ENCODE assay signal across 9 mouse cellular contexts in genomic region chr2:133436913-133437843, GRCm38 (mm10).
DNase-seq lines count a peak whose midpoint lies in the region; ATAC-seq and TF ChIP-seq lines count a peak whose summit lies in the region.
"Had no signal": no experiment of that assay in that cellular context is flagged by ENCODE, and none has a peak within 500 bp of the region (broad histone marks: within the 10 kb centered on the region; RNA-seq: fewer than 3 reads in every experiment).

No protein-coding gene starts in this region.

- no peak overlapping the region for H3K9ac ChIP-seq in kidney, embryonic 14.5 days (ENCODE audit: low read depth, low read length)
- H3K9ac ChIP-seq in hindbrain, postnatal 0 days (replicated peaks; ENCODE audit: low read length) = no peak overlapping the region
- H3K9ac ChIP-seq in midbrain, embryonic 16.5 days (ENCODE audit: low read depth, low read length) = 0 out of 2 replicates have a peak overlapping the region, but pooled peaks have one; percentile 11

- no peaks in the 10 kb centered on the region for H3K9me3 ChIP-seq in kidney, embryonic 14.5 days (ENCODE audit: control insufficient read depth, low read length)
- H3K9me3 ChIP-seq in embryonic facial prominence, embryonic 10.5 days = no peaks in the 10 kb centered on the region
- no peaks in the 10 kb centered on the region for H3K9me3 ChIP-seq in hindbrain, postnatal 0 days (ENCODE audit: low read length)
- H3K9me3 ChIP-seq in midbrain, embryonic 16.5 days (replicated peaks; ENCODE audit: control insufficient read depth, low read length, poor library complexity, severe bottlenecking) = no peaks in the 10 kb centered on the region

- H3K36me3 ChIP-seq in kidney, embryonic 14.5 days (ENCODE audit: control insufficient read depth, insufficient read depth, low read length) = no peaks in the 10 kb centered on the region
- no peaks in the 10 kb centered on the region for H3K36me3 ChIP-seq in embryonic facial prominence, embryonic 10.5 days (replicated peaks)
- H3K36me3 ChIP-seq in hindbrain, postnatal 0 days (ENCODE audit: insufficient read depth, low read length) = no peaks in the 10 kb centered on the region
- H3K36me3 ChIP-seq in midbrain, embryonic 16.5 days (ENCODE audit: control insufficient read depth, insufficient read depth, low read length) = no peaks in the 10 kb centered on the region
- H3K36me3 ChIP-seq in thymus, adult 2 months (ENCODE audit: control insufficient read depth, insufficient read depth, low read length) = no peaks in the 10 kb centered on the region
- H3K36me3 ChIP-seq: G1E had no signal

- no peaks in the 10 kb centered on the region for H3K4me1 ChIP-seq in kidney, embryonic 14.5 days (ENCODE audit: control insufficient read depth, insufficient read depth, low read length)
- peaks cover 16% of the 10 kb centered on the region for H3K4me1 ChIP-seq in embryonic facial prominence, embryonic 10.5 days
- no peaks in the 10 kb centered on the region for H3K4me1 ChIP-seq in hindbrain, postnatal 0 days (ENCODE audit: insufficient read depth, low read length)
- 0 out of 2 replicates have a peak, but pooled peaks cover 2% of the 10 kb centered on the region for H3K4me1 ChIP-seq in midbrain, embryonic 16.5 days (ENCODE audit: control insufficient read depth, insufficient read depth, low read length)
- no peaks in the 10 kb centered on the region for H3K4me1 ChIP-seq in thymus, adult 2 months (replicated peaks; ENCODE audit: control insufficient read depth, insufficient read depth, low read length)

- peak; percentile 43; the same call in 1 of the 2 replicates for ATAC-seq in kidney, embryonic 14.5 days (ENCODE audit: low FRiP score, low TSS enrichment)
- no peak for ATAC-seq in hindbrain, postnatal 0 days
- peak; percentile 71 for ATAC-seq in midbrain, embryonic 16.5 days
- no peak for ATAC-seq in monocyte, adult 5-6 weeks (replicated peaks; ENCODE audit: insufficient number of reproducible peaks, low FRiP score, low TSS enrichment, poor library complexity, severe bottlenecking)

- no peak overlapping the region for H3K27ac ChIP-seq in kidney, embryonic 14.5 days (ENCODE audit: low read depth, low read length)
- H3K27ac ChIP-seq in embryonic facial prominence, embryonic 10.5 days (replicated peaks) = no peak overlapping the region
- H3K27ac ChIP-seq in hindbrain, postnatal 0 days = no peak overlapping the region
- H3K27ac ChIP-seq in midbrain, embryonic 16.5 days (ENCODE audit: low read length) = no peak overlapping the region
- H3K27ac ChIP-seq in thymus, adult 2 months (ENCODE audit: control insufficient read depth, insufficient read depth, low read length) = no peak overlapping the region

- DNase-seq in kidney, adult 18-20 months = no peak
- DNase-seq in embryonic facial prominence, embryonic 10.5 days (ENCODE audit: low spot score) = peak; percentile 18
- peak; percentile 15 for DNase-seq in hindbrain, postnatal 0 days (ENCODE audit: low spot score)
- no peak for DNase-seq in thymus, adult 2 months
- no peak for DNase-seq in cerebellum, adult 11 months

- H3K4me3 ChIP-seq in kidney, embryonic 14.5 days (ENCODE audit: low read length) = no peak overlapping the region
- no peak overlapping the region for H3K4me3 ChIP-seq in embryonic facial prominence, embryonic 10.5 days
- peak overlapping the region; percentile 14 for H3K4me3 ChIP-seq in hindbrain, postnatal 0 days (ENCODE audit: low read length)
- H3K4me3 ChIP-seq in midbrain, embryonic 16.5 days (ENCODE audit: low read depth, low read length) = peak overlapping the region; percentile 3; the same call in 1 of the 2 replicates
- no peak overlapping the region for H3K4me3 ChIP-seq in thymus, adult 2 months (ENCODE audit: control insufficient read depth, insufficient read depth, low read length)

- TF ChIP-seq POLR2A in thymus, adult 2 months (IDR thresholded peaks at IDR 0.05; ENCODE audit: control insufficient read depth, extremely low read depth, insufficient read depth, low read length, poor library complexity) = no peak

- no peak for TF ChIP-seq CTCF in hindbrain, postnatal 0 days (IDR thresholded peaks at IDR 0.05; ENCODE audit: low read depth)
- no peak for TF ChIP-seq CTCF in thymus, adult 2 months (IDR thresholded peaks at IDR 0.05; ENCODE audit: borderline replicate concordance, control insufficient read depth, extremely low read depth, insufficient read depth, low read length, poor library complexity)

- no peaks in the 10 kb centered on the region for H3K27me3 ChIP-seq in kidney, embryonic 14.5 days (ENCODE audit: control insufficient read depth, insufficient read depth, low read length)
- H3K27me3 ChIP-seq in embryonic facial prominence, embryonic 10.5 days (replicated peaks; ENCODE audit: low read depth, poor library complexity, severe bottlenecking) = no peaks in the 10 kb centered on the region
- H3K27me3 ChIP-seq in hindbrain, postnatal 0 days (ENCODE audit: insufficient read depth, low read length) = no peaks in the 10 kb centered on the region
- no peaks in the 10 kb centered on the region for H3K27me3 ChIP-seq in midbrain, embryonic 16.5 days (ENCODE audit: control insufficient read depth, insufficient read depth, low read depth, low read length)
- H3K27me3 ChIP-seq in thymus, adult 2 months (ENCODE audit: control insufficient read depth, insufficient read depth, low read length) = no peaks in the 10 kb centered on the region

- WGBS in kidney, embryonic 14.5 days = 63% methylated on average over 22 of the region's 22 CpGs
- 61% methylated on average over 22 of the region's 22 CpGs for WGBS in embryonic facial prominence, embryonic 10.5 days
- WGBS in hindbrain, postnatal 0 days = 59% methylated on average over 22 of the region's 22 CpGs
- WGBS in midbrain, embryonic 16.5 days = 68% methylated on average over 22 of the region's 22 CpGs
- WGBS in thymus, adult 2 months = 85% methylated on average over 22 of the region's 22 CpGs

- 0 out of 2 replicates have a peak overlapping the region, but pooled peaks have one; percentile 6 for H3K4me2 ChIP-seq in kidney, embryonic 14.5 days (replicated peaks; ENCODE audit: low read depth, low read length)
- peak overlapping the region; percentile 42 for H3K4me2 ChIP-seq in hindbrain, postnatal 0 days (ENCODE audit: low read depth, low read length)
- peak overlapping the region; percentile 45 for H3K4me2 ChIP-seq in midbrain, embryonic 16.5 days (ENCODE audit: low read length)

Comparison
In these comparisons a context has a peak if more than half of its experiments do, and no peak if none do; other contexts are left out.
1. ATAC-seq: peak in kidney, embryonic 14.5 days (single experiment) and midbrain, embryonic 16.5 days (single experiment); none in hindbrain, postnatal 0 days (single experiment) and monocyte, adult 5-6 weeks (single experiment).
2. H3K4me3 ChIP-seq: peak in hindbrain, postnatal 0 days (single experiment) and midbrain, embryonic 16.5 days (single experiment); none in kidney, embryonic 14.5 days (single experiment), embryonic facial prominence, embryonic 10.5 days (single experiment) and thymus, adult 2 months (single experiment).
3. DNase-seq: peak in embryonic facial prominence, embryonic 10.5 days (single experiment) and hindbrain, postnatal 0 days (single experiment); none in kidney, adult 18-20 months (single experiment), thymus, adult 2 months (single experiment) and cerebellum, adult 11 months (single experiment).
4. Peak in every context shown above with its lines, with median percentiles within 50 percentile points of each other: H3K4me2 ChIP-seq.